Mouse (Mus musculus) kidney, adult 2 months (tissue): ENCODE results near the gene Comt.

Experiments used
- CTCF ChIP-seq: fragments of 200-500 bp; conservative IDR thresholded peaks from 2 replicates; pipeline ENCODE4 v1.5.1; 2011; ENCODE audit warnings: low read depth, mild to moderate bottlenecking, control low read depth, low read length, moderate library complexity, mixed read lengths; ENCODE audit not compliant: insufficient read depth, insufficient read length
- POLR2A ChIP-seq: fragments of 200-500 bp; IDR thresholded peaks from one replicate; pipeline ENCODE4 v1.6.1; 2011; ENCODE audit warnings: low read depth, low read length, control low read depth

DNA sequence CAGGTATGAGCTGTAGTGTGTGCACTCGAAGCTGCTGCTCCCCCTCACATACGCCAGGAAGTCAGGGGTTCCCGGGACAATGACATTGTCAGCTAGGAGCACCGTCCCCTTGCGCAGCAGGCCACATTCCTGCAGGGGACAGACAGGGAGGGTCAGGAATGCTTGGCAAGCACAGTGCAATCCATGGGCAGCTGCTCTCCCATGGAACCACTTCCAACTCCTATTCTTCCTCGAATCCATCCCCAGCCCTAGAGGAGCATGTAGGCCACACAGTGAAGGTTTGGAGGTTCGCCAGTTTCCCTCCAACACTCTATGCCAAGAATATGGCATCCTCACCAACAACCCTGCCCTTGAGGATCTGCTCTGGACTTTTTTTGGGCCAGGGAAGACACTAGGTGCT lies 18.7 kb downstream of the Comt start:
- TF ChIP-seq CTCF (no peak), POLR2A (no peak)
